Mouse (Mus musculus): ENCODE results near the gene Ngef. TPM values are rescaled to one million over a fixed set of nuclear protein-coding genes. Genes with fewer than 3 reads are reported as not detected.
"Not testable (repeated sequence)": the region's sequence is repeated elsewhere in the genome, so short reads cannot be mapped to it uniquely, and the experiment has no call there.

Ngef gene
- polyA plus RNA-seq, 1 experiment: 5.6 TPM

DNA sequence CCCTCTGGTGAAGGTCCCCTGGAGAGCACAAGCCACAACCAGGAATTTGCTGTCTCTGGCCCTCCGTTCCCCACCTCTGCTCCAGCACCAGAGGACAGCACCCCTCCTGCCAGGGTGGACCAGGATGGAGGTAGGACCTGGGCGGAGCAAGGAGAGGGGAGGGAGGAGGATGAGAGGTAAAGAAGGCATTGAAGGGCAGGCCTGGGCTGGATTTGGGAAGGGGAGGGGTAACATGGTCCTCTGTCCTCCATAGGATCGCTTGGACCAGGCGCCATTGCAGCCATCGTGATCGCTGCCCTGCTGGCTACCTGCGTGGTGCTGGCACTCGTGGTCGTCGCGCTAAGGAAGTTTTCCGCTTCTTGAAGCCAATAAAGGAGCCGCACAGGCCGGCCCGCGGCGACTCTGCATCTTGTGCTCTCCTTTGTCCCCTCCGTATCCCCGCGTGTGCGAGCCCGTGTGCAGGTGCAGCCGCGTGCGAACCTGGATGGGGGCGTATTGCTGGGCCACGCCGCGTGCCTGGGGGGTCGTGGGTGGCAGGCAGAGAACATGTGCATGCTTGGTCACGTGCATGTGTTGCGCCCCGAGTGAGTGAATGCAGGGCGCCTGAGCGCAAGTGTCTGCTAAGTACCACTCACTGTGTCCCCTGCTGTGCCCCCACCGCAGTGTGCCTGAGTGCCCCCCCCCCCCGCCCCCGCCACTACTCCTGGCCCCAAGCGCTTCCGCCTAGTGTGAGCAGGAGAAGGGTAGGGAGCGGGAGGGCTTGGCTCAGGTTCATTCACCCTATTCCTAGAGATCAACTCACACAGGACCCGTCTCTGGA lies 98.4 kb downstream of the Ngef start:
- DNase-seq (ENCODE audit: low spot score): no peak

- no peak for DNase-seq (ENCODE audit: low spot score)
Measured at GRCm38 (mm10) chr1:87472576-87472975, 101.1 kb downstream of the Ngef start.

DNA sequence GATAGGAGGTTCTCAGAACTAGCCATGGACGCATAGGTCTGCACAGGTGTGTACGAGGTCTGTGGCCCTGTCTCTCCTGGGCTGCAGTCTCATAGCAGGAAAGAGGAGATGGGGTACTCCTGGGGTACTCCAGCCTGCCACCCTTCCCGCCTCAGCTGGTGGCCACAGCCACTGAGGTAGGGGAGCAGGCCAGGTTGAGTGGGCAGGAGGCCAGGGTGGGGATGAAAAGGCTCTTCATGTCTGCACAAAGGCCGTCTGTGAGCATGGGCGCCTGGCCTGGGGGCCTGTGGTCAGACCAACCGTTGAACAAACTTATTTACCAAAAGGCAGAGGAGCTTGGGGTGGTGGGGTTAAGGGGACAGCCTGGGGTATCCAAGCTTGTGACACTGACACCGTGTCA lies 101.8 kb downstream of the Ngef start:
- no peak for DNase-seq (ENCODE audit: low spot score)

DNA sequence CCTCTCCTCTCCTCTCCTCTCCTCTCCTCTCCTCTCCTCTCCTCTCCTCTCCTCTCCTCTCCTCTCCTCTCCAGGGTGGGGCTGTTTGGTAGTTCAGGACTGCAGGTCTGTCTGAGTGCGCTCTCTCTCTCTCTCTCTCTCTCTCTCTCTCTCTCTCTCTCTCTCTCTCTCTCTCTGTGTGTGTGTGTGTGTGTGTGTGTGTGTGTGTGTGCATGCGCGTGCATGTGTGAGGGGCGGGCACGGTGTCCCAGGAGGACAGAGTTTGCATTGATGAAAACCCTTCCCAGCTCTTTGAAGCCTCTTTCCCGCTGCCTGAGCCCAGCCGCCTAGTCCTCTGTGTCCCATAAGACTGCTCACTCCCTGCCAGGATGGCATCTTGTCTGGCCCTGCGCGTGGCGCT lies 103.7 kb downstream of the Ngef start, which contains the start of gene Snorc:
Gene Snorc (plus strand): TSS at position 301 of the 400 bp plus-strand sequence.
- DNase-seq (ENCODE audit: low spot score): not testable (repeated sequence)

DNA sequence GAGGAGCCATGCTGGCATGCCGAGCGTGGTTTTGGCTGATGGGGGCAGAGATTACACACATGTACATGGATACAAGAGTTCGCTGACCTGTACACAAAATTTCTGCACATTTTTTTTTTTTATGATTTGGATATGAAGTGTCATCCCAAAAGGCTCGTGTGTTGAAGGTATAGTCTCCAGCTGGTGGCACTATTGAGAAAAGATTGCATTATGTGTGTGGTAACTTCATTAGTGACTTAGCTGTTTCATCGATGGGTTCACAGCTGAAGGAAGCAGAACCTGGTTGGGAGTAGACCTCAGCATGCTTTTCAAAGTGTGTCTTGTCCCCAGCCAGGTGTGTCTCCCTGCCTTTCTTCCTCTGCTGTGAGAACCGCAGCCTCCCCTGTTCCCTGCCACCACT lies 105.3 kb downstream of the Ngef start:
- no peak for DNase-seq (ENCODE audit: low spot score)

GRCm38 (mm10) chr1:87467469-87467868 lies 106.2 kb downstream of the Ngef start:
- DNase-seq (ENCODE audit: low spot score): no peak

- DNase-seq (ENCODE audit: low spot score): not testable (repeated sequence)
Measured at GRCm38 (mm10) chr1:87459856-87460255, 113.8 kb downstream of the Ngef start.

GRCm38 (mm10) chr1:87458045-87458444 lies 115.6 kb downstream of the Ngef start:
- DNase-seq (ENCODE audit: low spot score): no peak

DNA sequence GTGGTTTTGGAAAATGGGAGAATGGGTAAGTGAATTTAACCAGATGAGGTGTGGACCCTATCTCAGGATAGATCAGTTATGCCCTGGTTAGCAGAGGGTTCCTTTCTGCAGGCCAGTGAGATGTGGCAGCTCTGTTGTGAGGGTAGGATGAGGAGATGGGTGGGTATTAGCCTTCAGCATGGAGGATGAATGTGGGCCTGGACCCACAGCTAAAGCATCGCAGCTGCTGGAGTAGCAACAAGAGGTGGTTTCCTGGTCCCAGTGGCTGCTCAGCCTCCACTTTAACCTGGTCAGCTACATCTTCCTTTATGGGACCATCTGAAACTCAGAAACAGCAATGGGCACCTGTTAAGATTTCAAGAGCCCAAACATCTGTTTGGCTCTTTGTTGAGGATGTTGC lies 117.2 kb downstream of the Ngef start:
- DNase-seq (ENCODE audit: low spot score): no peak

- no peak for DNase-seq (ENCODE audit: low spot score)
Measured at GRCm38 (mm10) chr1:87449432-87449831, 124.2 kb downstream of the Ngef start.

- DNase-seq (ENCODE audit: low spot score): no peak
Measured at GRCm38 (mm10) chr1:87447183-87448104, 126.2 kb downstream of the Ngef start.

GRCm38 (mm10) chr1:87436583-87436982 lies 137.1 kb downstream of the Ngef start:
- no peak for DNase-seq (ENCODE audit: low spot score)

GRCm38 (mm10) chr1:87435125-87435524 lies 138.5 kb downstream of the Ngef start:
- no peak for DNase-seq (ENCODE audit: low spot score)

Other genes with a start within 250 kb of the Ngef start
- 30.7 and 40.0 TPM in 2 replicates for gene Gigyf2, start 246.9 kb downstream of the Ngef start, polyA plus RNA-seq (2012; rRNA removed)
- 0.21 and 0.27 TPM in 2 replicates for gene Kcnj13, start 179.1 kb downstream of the Ngef start, polyA plus RNA-seq (2012; rRNA removed)
- gene Snorc, start 103.6 kb downstream of the Ngef start, polyA plus RNA-seq (2012; rRNA removed): not detected in 2 replicates
- gene Neu2, start 64.0 kb downstream of the Ngef start, polyA plus RNA-seq (2012; rRNA removed): 0.93 and 1.5 TPM in 2 replicates
- gene Inpp5d, start 46.4 kb upstream of the Ngef start, polyA plus RNA-seq (2012; rRNA removed): 8.5 and 12.4 TPM in 2 replicates
- gene Atg16l1, start 182.0 kb upstream of the Ngef start, polyA plus RNA-seq (2012; rRNA removed): 32.5 and 36.1 TPM in 2 replicates
- gene Sag, start 229.8 kb upstream of the Ngef start, polyA plus RNA-seq (2012; rRNA removed): 0.39 and 0.96 TPM in 2 replicates